Mouse (Mus musculus) G1E-ER4 (cell line): Measurements from ENCODE around the gene Stk16. TPM values are rescaled to one million over a fixed set of nuclear protein-coding genes. Genes with fewer than 3 reads are reported as not detected.

Experiments used
- GATA1 ChIP-seq: IDR thresholded peaks from one replicate; pipeline ENCODE4 v1.8.0; 2012; ENCODE audit warnings: low read length, inconsistent platforms
- polyA plus RNA-seq: library from polyadenylated mRNA; stranded (reverse); fragments of >175 nt; gene quantifications from 2 replicates; pipeline ENCODE4 v1.2.3, GENCODE M21; 2012

Gene Stk16
- 143 and 217 TPM in 2 replicates for polyA plus RNA-seq

- no peak for TF ChIP-seq GATA1
Measured at GRCm38 (mm10) chr1:75210136-75211087, at the start of gene Stk16, which contains the start of gene Glb1l. Gene Stk16, plus strand, starts transcription at chr1:75210838. Gene Glb1l, minus strand, starts transcription at chr1:75210813.

GRCm38 (mm10) chr1:75168093-75168471, 42.6 kb upstream of the Stk16 start:
- TF ChIP-seq GATA1: no peak

- no peak for TF ChIP-seq GATA1
Measured at GRCm38 (mm10) chr1:75168472-75169464, 41.9 kb upstream of the Stk16 start, which contains the start of gene Zfand2b. Gene Zfand2b, plus strand, starts transcription at chr1:75168646.

- TF ChIP-seq GATA1: peak; percentile 33
Measured at GRCm38 (mm10) chr1:75179334-75180104, 31.1 kb upstream of the Stk16 start.

GRCm38 (mm10) chr1:75180105-75180590, 30.5 kb upstream of the Stk16 start, which contains the start of gene Abcb6:
Gene Abcb6, minus strand, starts transcription at chr1:75180392.
- TF ChIP-seq GATA1: no peak

GRCm38 (mm10) chr1:75180741-75181140, 29.9 kb upstream of the Stk16 start:
- no peak for TF ChIP-seq GATA1

- TF ChIP-seq GATA1: no peak
Measured at GRCm38 (mm10) chr1:75181377-75181870, 29.2 kb upstream of the Stk16 start.

- TF ChIP-seq GATA1: no peak
Measured at GRCm38 (mm10) chr1:75182160-75182559, 28.5 kb upstream of the Stk16 start.

GRCm38 (mm10) chr1:75185495-75185894, 25.1 kb upstream of the Stk16 start:
- TF ChIP-seq GATA1: no peak

- no peak for TF ChIP-seq GATA1
Measured at GRCm38 (mm10) chr1:75187126-75187525, 23.5 kb upstream of the Stk16 start.

GRCm38 (mm10) chr1:75187914-75188483, 22.6 kb upstream of the Stk16 start:
- no peak for TF ChIP-seq GATA1

- TF ChIP-seq GATA1: no peak
Measured at GRCm38 (mm10) chr1:75190577-75190976, 20.1 kb upstream of the Stk16 start.

GRCm38 (mm10) chr1:75191258-75191621, 19.4 kb upstream of the Stk16 start:
- no peak for TF ChIP-seq GATA1
